Mouse (Mus musculus) left cerebral cortex, adult 2 months (tissue): ENCODE results near the gene Rnf149. TPM values are rescaled to one million over a fixed set of nuclear protein-coding genes. Genes with fewer than 3 reads are reported as not detected.
"Not testable (repeated sequence)": the region's sequence is repeated elsewhere in the genome, so short reads cannot be mapped to it uniquely, and the experiment has no call there.

ENCODE experiments used
- DNase-seq, 2 experiments: peaks; one replicate each; pipeline ENCODE4 v3.0.0; 2021 to 2022; ENCODE audit warnings: low spot score in 2 of 2, mixed read lengths in 1 of 2; ENCODE audit errors: extremely low spot score in 1 of 2
- H3K27ac ChIP-seq: fragments of 200-600 bp; 2 replicates; pipeline ENCODE4 v1.8.1; 2022
- H3K4me3 ChIP-seq: fragments of 200-600 bp; 2 replicates; pipeline ENCODE4 v1.8.1; 2022
- CTCF ChIP-seq: fragments of 200-600 bp; IDR thresholded peaks from 2 replicates; pipeline ENCODE4 v1.8.1; 2022; ENCODE audit warnings: antibody characterized with exemption, mild to moderate bottlenecking, moderate library complexity
- intact Hi-C: fragments of 180-260 bp; cut with DNase I; formaldehyde crosslinking; loops from one replicate; pipeline ENCODE4 v1.15.1; 2025
- long read RNA-seq, 2 experiments: library from polyadenylated mRNA; stranded (forward); transcript quantifications; one replicate each; pipeline ENCODE4 v2.0.0; 2021; ENCODE audit warnings: borderline mapping rate in 2 of 2
- total RNA-seq, 2 experiments: library from RNA; stranded (reverse); gene quantifications; 2 replicates each; pipeline ENCODE4 v1.2.3; 2021

The Rnf149 gene
- 10 to 100 TPM; 30.8 to 30.9 TPM for total RNA-seq
- long read RNA-seq, experiment 1, transcript Rnf149-201 (7 exons, 2,492 nt) = major isoform, 30 of 35 reads
- long read RNA-seq, experiment 1, partial matches to known transcripts = 0 of 35 reads
- long read RNA-seq, experiment 1, other reads (novel, unspliced or antisense) = 5 of 35 reads
- long read RNA-seq, experiment 2, transcript Rnf149-201 (7 exons, 2,492 nt) = major isoform, 17 of 25 reads
- long read RNA-seq, experiment 2, partial matches to known transcripts = 2 of 25 reads
- long read RNA-seq, experiment 2, other reads (novel, unspliced or antisense) = 6 of 25 reads

DNA sequence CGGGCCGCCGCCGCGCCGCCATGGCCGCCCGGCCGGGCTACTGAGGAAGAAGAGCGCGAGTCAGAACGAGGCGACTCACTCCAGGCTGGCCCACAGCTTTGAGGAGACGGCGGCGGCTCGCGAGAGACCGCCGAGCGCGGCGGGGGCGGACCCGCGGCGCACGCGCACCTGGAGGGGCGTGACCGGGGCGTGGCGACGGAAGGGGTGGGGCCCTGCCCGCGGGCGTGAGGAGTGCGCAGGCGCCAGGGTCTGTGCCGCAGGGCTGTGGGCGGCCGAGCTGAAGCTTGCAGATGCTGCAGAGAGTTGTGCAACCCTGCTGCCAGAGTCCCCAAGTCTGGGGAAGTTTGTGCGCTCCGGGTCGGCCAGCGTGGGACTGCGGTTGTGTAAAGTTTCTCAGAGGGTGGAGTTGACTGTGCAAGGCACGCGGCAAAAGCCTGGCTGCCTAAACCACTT, at the start of gene Rnf149:
Gene Rnf149 (minus strand): TSS at position 153 of the 453 bp plus-strand sequence.
- Histone ChIP-seq H3K4me3 (peak within 1 kb of the TSS; percentile 90), H3K27ac (peak within 1 kb of the TSS; percentile 92)
- intact Hi-C loops = loop anchor here (5.0 kb wide), 1 partner anchor 75 kb away; the partner anchor contains the start of gene Creg2
- TF ChIP-seq CTCF = no peak
- peak; percentile 97 to 99 for DNase-seq

DNA sequence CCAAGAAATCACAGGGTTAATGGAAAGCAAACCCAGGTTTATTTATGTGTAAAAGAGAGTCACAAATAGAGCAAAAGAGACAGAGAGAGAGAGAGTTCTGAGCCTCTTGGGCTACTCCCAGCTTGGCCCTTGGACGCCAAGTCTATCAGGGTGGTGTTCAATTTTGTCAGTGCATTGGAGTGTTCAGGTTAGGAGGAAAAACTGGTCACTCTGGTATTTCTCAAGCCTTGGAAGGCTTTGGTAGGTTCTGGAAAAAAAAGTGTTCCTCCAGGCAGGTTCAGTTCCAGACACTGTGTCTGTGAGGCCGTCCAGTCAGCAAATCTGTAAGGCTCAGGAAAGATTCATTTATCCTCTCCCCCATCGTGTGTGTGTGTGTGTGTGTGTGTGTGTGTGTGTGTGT, 48.3 kb upstream of the Rnf149 start:
- intact Hi-C loops = no loop called here
- no peak for TF ChIP-seq CTCF
- Histone ChIP-seq H3K27ac (no peak overlapping the region), H3K4me3 (no peak overlapping the region)
- no peak for DNase-seq

DNA sequence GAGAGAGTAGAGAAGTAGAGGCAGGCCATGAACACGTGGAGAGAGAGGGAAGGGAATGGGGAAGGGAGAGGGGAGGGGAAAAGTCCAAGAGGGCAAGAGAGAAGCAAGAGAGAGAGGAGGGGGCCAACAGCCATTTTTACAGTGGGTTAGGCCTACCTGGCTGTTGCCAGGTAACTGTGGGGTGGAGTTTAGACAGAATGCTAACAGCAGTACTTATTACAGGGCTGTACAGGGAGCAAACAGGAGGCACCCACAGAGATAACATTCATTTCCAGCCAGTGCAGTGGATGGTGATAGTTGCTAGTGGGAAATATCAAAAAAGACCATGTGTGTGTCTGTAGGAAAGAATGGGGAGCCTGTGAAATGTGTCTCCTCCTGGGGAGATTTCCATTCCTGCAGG, 46.5 kb upstream of the Rnf149 start:
- TF ChIP-seq CTCF = no peak
- DNase-seq = no peak
- Histone ChIP-seq H3K4me3 (no peak overlapping the region), H3K27ac (no peak overlapping the region)
- intact Hi-C loops = no loop called here

DNA sequence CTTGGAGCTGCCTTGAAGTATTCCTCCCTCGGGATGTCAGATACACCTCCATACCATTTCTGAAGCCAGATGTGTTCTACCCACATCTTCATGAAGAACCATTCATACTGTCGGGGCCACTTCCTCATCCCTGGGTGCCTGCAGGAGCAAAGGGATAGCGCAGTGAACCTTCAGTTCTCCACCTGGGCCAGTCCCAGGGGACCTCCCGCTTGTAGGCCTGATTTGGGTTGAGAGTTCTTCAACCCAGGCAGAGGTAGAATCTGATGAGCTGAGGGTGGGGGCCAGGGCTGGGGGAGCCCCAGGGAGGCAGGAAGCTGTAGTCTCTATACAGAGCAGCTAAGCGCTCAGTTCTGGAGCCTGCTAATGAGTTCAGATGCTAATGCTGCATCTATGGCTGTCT, 45.9 kb upstream of the Rnf149 start:
- no peak for TF ChIP-seq CTCF
- Histone ChIP-seq H3K4me3 (no peak overlapping the region), H3K27ac (no peak overlapping the region)
- DNase-seq = no peak
- intact Hi-C loops = no loop called here

DNA sequence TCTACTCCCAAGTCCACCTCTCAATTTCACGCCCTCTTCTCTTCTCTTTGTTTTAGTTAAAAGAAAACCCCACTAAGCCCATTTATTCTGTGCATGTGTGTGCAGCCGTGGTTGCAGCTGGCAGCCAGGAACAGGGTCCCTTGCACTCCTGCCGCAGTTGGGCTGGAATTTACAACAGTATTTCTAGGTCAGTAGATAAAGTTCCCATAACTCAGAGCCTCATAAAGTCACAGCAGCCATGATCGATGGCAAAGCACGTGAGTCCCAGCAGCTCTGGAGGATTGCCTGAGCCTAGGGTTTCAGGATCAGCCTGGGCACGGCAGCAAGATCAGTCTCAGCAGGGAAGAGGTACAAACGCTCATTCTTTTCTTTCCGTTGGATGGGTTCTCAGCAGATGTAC, 41.3 kb upstream of the Rnf149 start:
- Histone ChIP-seq H3K27ac (no peak overlapping the region), H3K4me3 (no peak overlapping the region)
- intact Hi-C loops = no loop called here
- TF ChIP-seq CTCF = no peak
- DNase-seq = no peak

DNA sequence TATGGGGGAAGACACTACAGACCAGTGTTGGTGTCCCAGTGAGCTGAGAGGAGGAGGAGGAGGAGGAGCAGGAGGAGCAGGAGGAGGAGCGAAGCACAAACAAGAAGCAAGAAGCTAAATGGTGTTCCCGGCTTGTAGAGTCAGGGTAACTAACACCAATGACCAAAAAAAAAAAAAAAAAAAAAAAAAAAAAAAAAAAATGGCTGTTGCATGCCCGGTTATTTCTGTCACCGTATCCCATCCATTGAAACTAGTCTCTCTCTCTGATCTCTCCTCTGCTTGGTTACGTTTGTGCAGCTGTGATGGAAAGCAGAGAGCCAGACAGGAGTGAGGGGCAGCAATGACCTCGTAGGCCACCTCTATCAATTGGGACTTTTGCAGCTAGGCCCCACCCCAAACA, 38.3 kb upstream of the Rnf149 start:
- TF ChIP-seq CTCF = no peak
- no peak overlapping the region for H3K27ac ChIP-seq
- no peak for DNase-seq
- H3K4me3 ChIP-seq = no peak overlapping the region
- intact Hi-C loops = loop anchor here (1.0 kb wide), 1 partner anchor 35 kb away; no protein-coding TSS in a partner anchor

DNA sequence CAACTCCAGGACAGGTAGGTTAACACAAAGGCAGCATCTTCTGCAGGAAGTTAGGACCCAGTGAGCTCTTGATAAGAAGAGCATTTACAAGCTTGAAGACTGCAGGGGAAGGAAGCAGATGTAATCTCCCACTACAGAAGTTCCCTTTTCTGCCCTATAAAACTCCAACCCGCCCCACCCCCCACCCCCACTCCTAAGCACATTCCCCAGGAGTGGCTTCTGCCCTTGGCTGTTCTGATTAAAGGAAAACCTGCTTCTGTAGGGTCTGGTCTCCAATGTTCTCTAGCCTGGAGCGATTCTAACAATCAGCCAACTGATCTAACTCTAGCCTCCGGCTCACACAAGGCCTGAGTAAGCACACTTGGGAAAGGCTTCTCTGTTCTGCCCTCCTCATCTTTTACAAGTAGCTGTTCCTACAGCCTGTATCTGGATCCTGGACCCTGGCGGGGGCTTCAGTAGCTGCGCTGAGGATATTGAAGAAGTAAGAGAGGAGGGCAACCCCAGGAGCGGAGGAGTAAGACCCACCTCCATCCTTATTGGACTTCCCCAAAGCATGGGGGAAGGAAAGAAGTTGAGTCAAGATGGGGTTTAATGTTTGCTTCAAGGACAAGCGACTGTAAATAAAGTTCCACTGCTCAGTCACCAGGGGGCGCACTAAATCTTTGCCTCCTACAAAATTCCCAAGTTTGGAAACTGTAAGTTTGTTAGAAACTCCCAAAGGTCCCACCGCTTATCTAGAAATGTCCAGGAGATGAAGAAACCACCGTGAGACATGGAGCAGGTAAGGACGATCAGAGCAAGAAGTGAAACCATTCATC, 37.5 kb upstream of the Rnf149 start:
- Histone ChIP-seq H3K27ac (no peak overlapping the region), H3K4me3 (no peak overlapping the region)
- TF ChIP-seq CTCF = peak; percentile 88
- intact Hi-C loops = loop anchor here (1.0 kb wide), 1 partner anchor 36 kb away; no protein-coding TSS in a partner anchor
- DNase-seq = peak; percentile 29 to 69

DNA sequence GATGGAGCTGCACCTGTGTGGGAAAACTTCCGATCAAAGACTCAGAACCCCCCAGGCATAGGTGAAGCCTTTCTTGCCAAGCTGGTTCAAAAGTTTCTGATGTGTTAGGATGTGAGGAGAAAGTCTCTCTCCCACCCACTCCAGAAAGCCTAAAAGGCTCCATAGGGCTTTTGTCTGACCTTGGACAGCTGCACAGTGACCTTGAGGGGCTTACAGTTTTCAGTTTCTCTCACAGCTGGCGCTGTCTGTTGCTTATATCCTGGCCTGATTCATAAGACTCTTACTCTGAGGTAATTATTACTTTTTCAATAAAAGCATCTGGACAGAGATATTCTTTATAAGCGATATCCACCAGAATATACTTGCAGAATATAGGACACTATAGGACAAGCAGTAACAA, 35.9 kb upstream of the Rnf149 start:
- H3K27ac ChIP-seq = no peak overlapping the region
- intact Hi-C loops = no loop called here
- H3K4me3 ChIP-seq = no peak overlapping the region
- DNase-seq = no peak
- TF ChIP-seq CTCF = no peak

DNA sequence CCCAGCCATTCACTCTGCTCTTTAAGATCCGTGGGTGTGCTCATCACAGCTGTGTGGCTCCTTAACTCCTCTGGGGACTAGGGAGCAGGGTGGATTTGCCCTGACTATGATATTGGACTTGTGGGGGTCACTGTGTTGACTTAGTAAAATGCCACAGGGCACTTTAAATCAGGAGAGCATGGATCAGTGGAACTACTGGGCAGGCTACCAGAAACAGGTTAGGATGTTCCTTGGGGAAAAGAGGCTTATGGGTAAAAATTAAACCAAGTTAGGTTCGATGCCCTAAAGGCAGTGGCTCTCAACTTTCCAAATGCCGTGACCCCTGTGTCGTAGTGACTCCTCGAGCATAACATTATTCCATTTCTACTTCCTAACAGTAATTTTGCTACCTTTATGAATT, 35.3 kb upstream of the Rnf149 start:
- intact Hi-C loops = no loop called here

DNA sequence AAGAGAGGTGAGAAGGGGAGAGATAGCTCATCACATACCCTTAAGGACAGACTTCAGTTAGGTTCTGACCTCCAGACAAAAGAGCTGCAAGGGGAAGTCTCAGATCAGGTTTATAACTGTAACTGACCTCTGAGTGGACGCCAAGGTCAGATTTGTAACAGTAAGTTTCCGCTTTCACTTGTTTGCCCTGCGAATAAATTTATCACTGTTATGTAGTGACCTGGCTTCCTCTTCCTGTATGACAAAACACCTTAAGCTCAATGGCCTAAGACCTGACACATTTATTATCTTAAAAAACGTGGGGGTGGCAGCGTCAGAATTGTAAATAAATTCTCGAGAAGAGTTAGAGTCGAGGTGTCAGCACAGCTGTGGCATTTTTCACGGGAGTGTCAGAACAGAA, 31.3 kb upstream of the Rnf149 start:
- intact Hi-C loops = no loop called here
- Histone ChIP-seq H3K4me3 (no peak overlapping the region), H3K27ac (no peak overlapping the region)
- no peak for DNase-seq
- TF ChIP-seq CTCF = no peak

More for the DNA sequence above, 35.3 kb upstream of the Rnf149 start:
- Histone ChIP-seq H3K27ac (no peak overlapping the region), H3K4me3 (no peak overlapping the region)
- no peak for TF ChIP-seq CTCF
- no peak for DNase-seq

DNA sequence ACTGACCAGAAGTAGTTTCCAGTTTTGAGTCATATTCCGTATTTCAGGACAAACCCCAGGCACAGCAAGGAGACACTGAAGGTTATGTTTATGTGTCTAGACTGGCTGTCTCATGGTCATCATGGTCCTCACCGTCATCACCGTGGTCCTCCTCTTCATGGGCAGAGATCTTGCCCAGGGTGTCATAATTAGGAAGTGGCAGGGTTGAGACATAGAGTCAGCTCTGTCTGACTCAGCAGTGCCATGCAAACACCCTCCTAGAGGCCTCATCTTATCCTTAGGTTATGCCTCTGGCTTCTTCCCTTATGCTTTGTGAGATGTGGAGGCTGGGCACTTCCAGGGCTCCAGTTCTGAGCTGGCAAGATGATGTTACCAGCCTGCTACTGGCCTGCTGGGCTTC, 25.3 kb upstream of the Rnf149 start:
- no peak for TF ChIP-seq CTCF
- no peak for DNase-seq
- Histone ChIP-seq H3K4me3 (no peak overlapping the region), H3K27ac (no peak overlapping the region)
- intact Hi-C loops = no loop called here

DNA sequence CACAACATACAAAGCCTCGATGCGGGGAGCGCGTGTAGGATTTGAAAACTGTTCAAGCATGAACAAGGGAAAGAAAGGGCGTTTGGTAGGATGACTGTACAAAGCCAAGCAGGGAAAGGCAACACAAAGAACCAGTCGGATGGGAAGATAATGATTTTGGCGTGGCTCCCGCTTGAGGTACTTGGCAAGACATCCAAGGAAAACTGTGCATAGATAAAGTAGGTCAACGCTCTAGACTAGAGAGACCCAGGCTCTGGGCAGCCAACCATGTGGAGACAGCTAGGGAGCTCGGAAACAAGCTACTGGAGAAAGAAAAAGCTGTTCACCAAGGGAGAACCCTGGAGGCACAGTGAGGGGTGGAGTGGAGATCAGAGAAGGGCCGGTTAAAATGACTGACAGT, 21.5 kb upstream of the Rnf149 start:
- DNase-seq = peak in 1 of 2 experiments; percentile 34
- no peak overlapping the region for H3K4me3 ChIP-seq
- no peak overlapping the region for H3K27ac ChIP-seq
- no peak for TF ChIP-seq CTCF
- intact Hi-C loops = loop anchor here (10.0 kb wide), 1 partner anchor 276 kb away; no protein-coding TSS in a partner anchor

DNA sequence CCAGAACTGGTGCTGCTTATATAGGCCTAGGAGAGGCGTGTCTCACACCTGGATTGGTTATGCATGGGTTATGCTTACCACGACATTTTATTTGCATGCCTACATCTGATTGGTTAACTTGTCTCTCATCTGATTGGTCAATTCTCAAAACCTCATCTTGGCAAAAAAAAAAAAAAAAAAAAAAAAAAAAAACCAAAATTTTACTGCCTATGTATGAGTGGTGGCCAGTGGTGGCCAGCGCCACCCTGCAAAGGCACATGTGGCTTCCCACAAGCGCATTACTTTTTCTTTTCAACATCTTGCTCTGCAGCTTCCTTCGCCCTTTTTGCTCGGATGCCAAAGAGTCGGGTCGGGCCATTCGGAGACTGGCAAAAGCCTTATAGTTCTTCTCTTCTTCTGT, 19.9 kb upstream of the Rnf149 start:
- not testable (repeated sequence) for DNase-seq, H3K27ac ChIP-seq, H3K4me3 ChIP-seq
- intact Hi-C loops = loop anchor here (10.0 kb wide), 1 partner anchor 278 kb away; no protein-coding TSS in a partner anchor
